Mouse (Mus musculus): ENCODE measurements around the gene Lgr4.
"Not testable (repeated sequence)": the region's sequence is repeated elsewhere in the genome, so short reads cannot be mapped to it uniquely, and the experiment has no call there.

Lgr4 gene

GRCm38 (mm10) chr2:109917496-109918413 is at the start of gene Lgr4:
Lgr4 (plus strand) TSS chr2:109917647.
- DNase-seq (ENCODE audit: low spot score) = peak; percentile 97

DNA sequence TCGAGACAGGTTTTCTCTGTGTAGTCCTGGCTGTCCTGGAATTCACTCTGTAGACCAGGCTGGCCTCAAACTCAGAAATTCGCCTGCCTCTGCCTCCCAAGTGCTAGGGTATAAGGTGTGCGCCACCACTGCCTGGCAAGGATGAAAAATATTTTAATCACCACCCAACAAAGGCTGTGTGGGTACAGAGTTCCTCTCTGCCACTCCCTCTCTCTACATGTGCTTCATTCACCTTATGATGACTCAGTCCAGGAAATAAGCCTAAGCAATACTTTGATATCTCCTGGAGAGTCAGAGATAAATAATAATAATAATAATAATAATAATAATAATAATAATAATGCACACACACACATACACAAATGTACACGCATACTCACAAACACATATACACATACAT is 38.0 kb upstream of the Lgr4 start:
- DNase-seq (ENCODE audit: low spot score) = not testable (repeated sequence)

DNA sequence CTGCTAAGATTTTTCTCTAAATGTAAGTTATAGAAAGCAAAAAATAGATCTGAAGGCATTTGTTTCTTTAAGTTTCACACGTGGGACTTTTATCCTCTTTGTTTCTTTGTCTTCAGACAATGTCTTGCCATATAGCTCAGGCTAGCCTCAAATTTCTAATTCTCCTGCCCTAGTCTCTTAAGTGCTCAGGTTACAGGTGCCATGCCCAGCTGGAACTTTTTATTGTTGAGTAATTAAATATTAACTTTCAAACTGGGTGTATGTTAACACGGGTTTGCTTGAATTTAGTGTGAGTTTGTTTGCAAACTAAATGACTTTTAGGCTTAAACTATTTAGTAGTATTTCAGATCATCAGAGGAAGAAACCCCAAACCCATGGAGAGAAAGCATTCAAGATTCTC is 36.3 kb upstream of the Lgr4 start:
- no peak for DNase-seq (ENCODE audit: low spot score)

GRCm38 (mm10) chr2:109881625-109882024 is 35.8 kb upstream of the Lgr4 start:
- DNase-seq (ENCODE audit: low spot score) = no peak

DNA sequence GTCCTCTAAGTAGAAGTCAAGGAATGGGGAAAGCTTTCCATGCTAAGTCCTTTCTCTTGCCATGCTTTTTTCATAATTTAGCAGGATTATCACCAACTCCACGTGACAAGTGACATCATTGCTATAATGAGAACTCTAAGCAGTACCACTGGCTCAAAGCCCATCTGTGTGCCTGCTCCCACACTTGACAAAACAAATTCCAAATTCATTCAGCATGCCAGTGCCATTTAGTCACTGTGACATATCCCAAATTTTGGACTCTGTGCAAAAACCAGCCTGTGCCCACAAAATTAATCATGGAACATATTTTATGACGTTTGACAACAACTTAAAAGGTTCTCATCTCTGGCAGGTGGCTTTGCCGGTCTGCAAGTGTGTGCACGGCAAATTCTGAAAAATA is 33.3 kb upstream of the Lgr4 start:
- DNase-seq (ENCODE audit: low spot score) = no peak

DNA sequence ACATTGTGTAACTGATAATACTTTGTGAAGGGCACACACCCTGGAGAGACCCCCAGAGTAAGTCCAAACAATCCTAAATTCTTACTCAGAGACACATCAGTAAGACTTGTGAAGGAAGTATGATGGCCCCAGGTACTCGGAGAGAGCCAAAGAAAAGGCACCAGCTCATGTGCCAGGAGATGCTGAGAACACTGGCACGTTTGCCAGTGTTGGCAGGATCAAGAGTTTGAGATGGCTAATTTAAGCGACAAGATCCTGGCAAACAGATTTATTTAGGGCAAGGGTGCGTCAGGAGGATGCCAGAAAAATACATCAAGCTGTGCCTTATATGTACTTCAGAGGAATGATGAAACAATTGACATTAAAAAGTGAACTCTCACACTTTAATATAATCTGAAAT is 32.9 kb upstream of the Lgr4 start:
- no peak for DNase-seq (ENCODE audit: low spot score)

- DNase-seq (ENCODE audit: low spot score) = no peak
Measured at GRCm38 (mm10) chr2:109890068-109890467, 27.4 kb upstream of the Lgr4 start.

GRCm38 (mm10) chr2:109890597-109890996 is 26.9 kb upstream of the Lgr4 start, which contains the start of gene Lin7c:
Lin7c (plus strand) TSS chr2:109890853.
- peak; percentile 96 for DNase-seq (ENCODE audit: low spot score)

DNA sequence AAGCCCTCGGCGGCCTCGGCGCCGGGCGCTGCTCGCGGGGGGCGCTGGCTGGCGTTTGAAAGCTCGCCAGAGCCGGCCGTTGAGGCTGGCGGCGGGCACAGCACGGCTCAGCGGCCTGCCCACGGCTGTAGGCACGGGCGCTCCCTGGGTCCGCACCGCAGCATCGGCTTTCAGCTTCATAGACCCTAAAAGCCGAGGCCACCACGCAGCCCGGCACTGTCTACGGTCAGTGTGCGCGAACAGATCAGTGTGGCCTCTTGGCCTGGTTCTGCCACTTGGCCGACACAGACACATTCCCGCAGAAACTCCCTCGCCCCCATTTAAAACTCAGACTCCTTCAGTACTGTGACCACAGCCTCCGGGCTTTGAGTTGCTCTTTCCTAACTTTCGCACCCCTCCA is 26.4 kb upstream of the Lgr4 start:
- DNase-seq (ENCODE audit: low spot score) = no peak

- DNase-seq (ENCODE audit: low spot score) = no peak
Measured at GRCm38 (mm10) chr2:109891471-109891870, 26.0 kb upstream of the Lgr4 start.

GRCm38 (mm10) chr2:109896311-109896710 is 21.1 kb upstream of the Lgr4 start:
- DNase-seq (ENCODE audit: low spot score) = no peak

DNA sequence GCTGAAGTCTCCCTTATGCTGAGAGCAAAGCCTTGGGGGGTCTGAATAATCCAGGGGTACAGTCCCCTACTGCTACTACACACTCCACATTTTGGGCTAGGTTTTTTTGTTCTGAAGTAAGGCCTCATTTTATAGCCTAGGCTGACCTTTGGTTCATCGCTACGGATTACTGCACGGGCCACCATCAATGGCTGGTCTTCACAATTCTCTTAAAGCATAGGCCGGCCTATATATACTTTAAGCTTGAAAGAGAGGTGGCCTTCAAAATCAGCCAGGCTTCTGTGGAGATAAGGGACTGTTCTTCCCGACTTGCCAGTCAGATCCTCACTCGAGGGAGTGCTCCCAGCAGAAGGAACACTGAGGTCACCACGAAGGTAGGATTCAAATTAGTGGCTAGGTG is 14.6 kb upstream of the Lgr4 start:
- no peak for DNase-seq (ENCODE audit: low spot score)

GRCm38 (mm10) chr2:109904171-109904821 is 13.2 kb upstream of the Lgr4 start:
- peak; percentile 74 for DNase-seq (ENCODE audit: low spot score)

GRCm38 (mm10) chr2:109909122-109909521 is 8.3 kb upstream of the Lgr4 start:
- DNase-seq (ENCODE audit: low spot score) = no peak

DNA sequence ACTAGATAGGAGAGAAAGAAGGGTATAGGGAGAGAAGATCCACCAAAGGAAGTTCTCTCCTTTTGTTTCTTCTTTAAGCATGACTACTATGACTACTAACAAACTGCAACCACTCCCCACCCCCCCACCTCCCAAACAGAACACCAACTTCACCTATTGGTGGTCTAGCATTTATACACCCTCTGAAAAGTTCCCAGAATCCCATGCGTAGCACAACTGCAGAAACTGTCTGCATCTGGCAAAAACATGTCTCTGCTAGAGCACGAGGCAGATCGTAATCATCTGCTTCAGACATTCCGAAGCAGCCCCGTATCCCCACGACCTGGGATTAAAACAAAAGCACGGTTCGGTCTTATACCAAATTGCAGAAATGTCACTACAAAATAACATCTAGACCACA is 5.2 kb upstream of the Lgr4 start:
- no peak for DNase-seq (ENCODE audit: low spot score)

GRCm38 (mm10) chr2:109912766-109913165 is 4.7 kb upstream of the Lgr4 start:
- DNase-seq (ENCODE audit: low spot score) = no peak

- no peak for DNase-seq (ENCODE audit: low spot score)
Measured at GRCm38 (mm10) chr2:109913241-109913640, 4.2 kb upstream of the Lgr4 start.

DNA sequence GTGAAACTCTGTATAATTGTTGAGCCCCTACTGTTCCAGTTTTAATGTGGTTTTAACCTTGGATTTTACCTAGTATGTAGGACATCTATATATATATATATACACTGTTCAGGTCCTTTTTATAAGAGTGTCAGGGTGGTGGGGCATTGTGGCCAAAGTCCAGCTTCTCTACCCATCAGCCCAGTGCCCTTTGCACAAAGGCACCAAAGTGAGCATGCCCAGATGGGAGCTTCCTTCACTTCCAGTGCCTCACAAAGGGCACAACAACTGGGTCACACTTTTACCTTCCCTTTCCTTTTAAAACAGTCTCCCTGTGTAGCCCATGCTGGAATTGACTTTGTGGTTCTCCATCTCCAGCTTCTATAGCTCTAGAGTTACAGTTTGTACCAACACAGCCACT is 2.8 kb upstream of the Lgr4 start:
- no peak for DNase-seq (ENCODE audit: low spot score)

- DNase-seq (ENCODE audit: low spot score) = no peak
Measured at GRCm38 (mm10) chr2:109916782-109917495, 508 bp upstream of the Lgr4 start.

DNA sequence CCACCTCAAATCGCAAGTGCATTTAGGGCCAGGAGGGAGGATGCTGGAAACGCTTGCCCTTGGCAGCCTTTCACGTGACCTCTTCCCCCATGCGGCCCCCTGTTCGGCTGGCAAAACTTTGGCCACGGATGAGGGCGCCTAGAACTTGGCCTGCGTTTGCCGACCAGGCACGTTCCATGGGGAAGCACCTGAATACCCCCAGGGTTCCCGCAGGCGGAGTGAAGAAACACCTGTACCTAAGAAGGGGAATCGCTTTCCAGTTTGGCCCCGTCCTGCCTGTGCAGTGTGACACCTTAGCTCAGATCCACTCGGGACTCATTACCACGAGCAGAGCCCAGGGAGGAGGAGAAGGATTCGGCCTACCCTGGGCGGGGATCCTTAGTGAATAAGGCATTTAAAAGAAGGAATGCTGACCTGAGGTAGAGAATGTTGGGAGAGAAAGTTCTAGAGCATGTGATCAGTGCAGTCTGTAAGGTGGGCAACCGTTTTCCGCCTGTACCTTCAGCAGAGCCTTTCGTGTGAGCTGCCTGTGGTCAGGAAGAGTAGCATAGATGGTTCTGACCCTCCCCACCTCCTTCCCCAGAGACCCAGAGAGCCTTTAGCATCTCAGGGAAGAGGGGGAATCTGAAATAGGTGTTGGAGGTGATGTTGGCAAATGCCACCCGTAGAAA is 1.3 kb downstream of the Lgr4 start:
- no peak for DNase-seq (ENCODE audit: low spot score)

DNA sequence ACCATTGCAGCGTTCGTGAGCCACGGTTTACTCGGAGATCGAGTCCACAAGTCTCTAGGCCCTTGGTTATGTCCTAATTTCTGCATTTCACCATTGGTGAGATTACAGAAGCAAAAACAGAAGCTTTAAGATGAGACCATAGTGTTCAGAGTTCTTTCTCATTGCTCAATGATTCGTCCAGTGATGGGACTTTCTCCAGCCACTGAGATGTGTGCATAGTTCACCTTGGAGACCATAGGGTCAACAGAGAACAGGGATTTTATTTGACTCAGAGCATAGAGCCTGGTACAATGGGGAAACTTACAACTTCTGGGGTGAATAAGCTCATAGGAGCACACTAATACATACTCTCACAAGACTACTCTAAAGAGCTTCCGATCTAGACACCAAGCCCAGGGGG is 3.0 kb downstream of the Lgr4 start:
- DNase-seq (ENCODE audit: low spot score) = no peak

Data from testis, postnatal 14 days (tissue).